Mouse (Mus musculus) frontal cortex, postnatal 14 days (tissue): Measurements from ENCODE around the gene Svip.

Experiments used
- DNase-seq, 2 experiments: peaks; one replicate each; pipeline ENCODE4 v3.0.0; 2022; ENCODE audit warnings: low spot score in 2 of 2

Gene Svip

GRCm38 (mm10) chr7:51962219-51962952 is 43.4 kb downstream of the Svip start:
- DNase-seq, result no peak

- DNase-seq, result no peak
Observed at GRCm38 (mm10) chr7:51960698-51961374, 45.0 kb downstream of the Svip start.

GRCm38 (mm10) chr7:51957766-51958165 is 48.1 kb downstream of the Svip start:
- DNase-seq, result no peak

GRCm38 (mm10) chr7:51955424-51956041 is 50.3 kb downstream of the Svip start:
- no peak for DNase-seq
